Mouse (Mus musculus): ENCODE results near the gene Bdkrb2.

- TF ChIP-seq CTCF (IDR thresholded peaks at IDR 0.05; ENCODE audit: low read depth), result no peak
- no peak for TF ChIP-seq EP300 (optimal IDR thresholded peaks at IDR 0.05)
These were observed 59.0 kb downstream of the Bdkrb2 start for GRCm38 (mm10) chr12:105622048-105622447.
